In genomic region chr6:54924538-54924937, GRCm38 (mm10) we compare ENCODE assay signal across 29 mouse cellular contexts. TPM values are rescaled to one million over a fixed set of nuclear protein-coding genes. Genes with fewer than 3 reads are reported as not detected.
A peak's percentile ranks its signal among the peaks of the same experiment; 100 is the strongest.
DNase-seq lines count a peak whose midpoint lies in the region; ATAC-seq and TF ChIP-seq lines count a peak whose summit lies in the region.
"Had no signal": no experiment of that assay in that cellular context is flagged by ENCODE, and none has a peak within 500 bp of the region (broad histone marks: within the 10 kb centered on the region; RNA-seq: fewer than 3 reads in every experiment).

No protein-coding gene starts in this region.

- ATAC-seq in kidney, embryonic 14.5 days (ENCODE audit: low FRiP score, low TSS enrichment) = no peak
- ATAC-seq: activated CD4-positive, CD25-positive, alpha-beta regulatory T cell, adult 4 months; CD4-positive, CD25-positive, alpha-beta regulatory T cell, adult 4 months; forebrain, embryonic 14.5 days; forebrain, embryonic 16.5 days; Patski had no signal

- peak; percentile 80 for DNase-seq in heart, adult 11 months
- no peak for DNase-seq in heart, postnatal 25 days (ENCODE audit: low spot score)
- DNase-seq in kidney, adult 18-20 months = peak; percentile 1
- no peak for DNase-seq in thymus, adult 18-20 months
- DNase-seq: adrenal gland, adult 8-10 months; adrenal gland, postnatal 14 days; adrenal gland, postnatal 36 days; B cell, adult 2 months; cerebellum, adult 11 months; cerebellum, adult 18-20 months; cerebellum, adult 8-10 months; cerebellum, adult 9-11 months; cerebellum, postnatal 14 days; cerebellum, postnatal 36 days; embryo, embryonic 11 days had no signal

- intact Hi-C loops in heart, postnatal 25 days (cut with DNase I) = no loop called here

- no peak for TF ChIP-seq CTCF in bone marrow, adult 2 months (IDR thresholded peaks at IDR 0.05; ENCODE audit: control insufficient read depth, insufficient read depth, low read length)

- H3K4me1 ChIP-seq in kidney, embryonic 14.5 days (ENCODE audit: control insufficient read depth, insufficient read depth, low read length) = no peaks in the 10 kb centered on the region
- H3K4me1 ChIP-seq in bone marrow, adult 2 months (ENCODE audit: control insufficient read depth, insufficient read depth, low read length) = peaks cover 2% of the 10 kb centered on the region; the same call in 1 of the 2 replicates
- H3K4me1 ChIP-seq: embryonic facial prominence, embryonic 15.5 days; forebrain, embryonic 12.5 days had no signal

- WGBS in kidney, embryonic 14.5 days = 94% methylated on average over 16 of the region's 16 CpGs
- 89% methylated on average over 16 of the region's 16 CpGs for WGBS in bone marrow, adult 2 months

- H3K4me3 ChIP-seq in kidney, embryonic 14.5 days (ENCODE audit: low read length) = no peak overlapping the region
- H3K4me3 ChIP-seq in bone marrow, adult 2 months (replicated peaks; ENCODE audit: control insufficient read depth, low read depth, low read length) = no peak overlapping the region
- H3K4me3 ChIP-seq: embryonic facial prominence, embryonic 13.5 days; embryonic facial prominence, embryonic 15.5 days; erythroblast, embryonic 14.5 days; forebrain, embryonic 10.5 days; forebrain, embryonic 12.5 days had no signal

- no peak for TF ChIP-seq POLR2A in bone marrow, adult 2 months (IDR thresholded peaks at IDR 0.05; ENCODE audit: borderline replicate concordance, control insufficient read depth, low read depth, low read length)

- no peak overlapping the region for H3K4me2 ChIP-seq in kidney, embryonic 14.5 days (replicated peaks; ENCODE audit: low read depth, low read length)
- H3K4me2 ChIP-seq: embryonic facial prominence, embryonic 13.5 days; embryonic facial prominence, embryonic 15.5 days; forebrain, embryonic 12.5 days had no signal

- no peaks in the 10 kb centered on the region for H3K36me3 ChIP-seq in kidney, embryonic 14.5 days (ENCODE audit: control insufficient read depth, insufficient read depth, low read length)
- H3K36me3 ChIP-seq: embryonic facial prominence, embryonic 13.5 days; embryonic facial prominence, embryonic 15.5 days; forebrain, embryonic 10.5 days; forebrain, embryonic 12.5 days; G1E had no signal

- H3K27ac ChIP-seq in kidney, embryonic 14.5 days (ENCODE audit: low read depth, low read length) = no peak overlapping the region
- peak overlapping the region; percentile 22; the same call in 1 of the 2 replicates for H3K27ac ChIP-seq in bone marrow, adult 2 months (ENCODE audit: control insufficient read depth, insufficient read depth, low read depth, low read length, poor library complexity)
- H3K27ac ChIP-seq: embryonic facial prominence, embryonic 13.5 days; embryonic facial prominence, embryonic 15.5 days; forebrain, embryonic 10.5 days; forebrain, embryonic 12.5 days had no signal

- H3K27me3 ChIP-seq in kidney, embryonic 14.5 days (ENCODE audit: control insufficient read depth, insufficient read depth, low read length) = no peaks in the 10 kb centered on the region
- H3K27me3 ChIP-seq: CH12.LX; embryonic facial prominence, embryonic 15.5 days; forebrain, embryonic 12.5 days; Patski had no signal

- H3K9ac ChIP-seq in kidney, embryonic 14.5 days (ENCODE audit: low read depth, low read length) = no peak overlapping the region
- H3K9ac ChIP-seq: embryonic facial prominence, embryonic 13.5 days; embryonic facial prominence, embryonic 15.5 days; forebrain, embryonic 12.5 days had no signal

- no peaks in the 10 kb centered on the region for H3K9me3 ChIP-seq in kidney, embryonic 14.5 days (ENCODE audit: control insufficient read depth, low read length)
- H3K9me3 ChIP-seq: embryonic facial prominence, embryonic 13.5 days; embryonic facial prominence, embryonic 15.5 days; forebrain, embryonic 10.5 days; forebrain, embryonic 12.5 days; G1E had no signal

RNA-seq across cellular contexts. Expression of gene Nod1, which starts 47.9 kb away (rescaled TPM):
- total RNA-seq in heart, postnatal 25 days (2021) = 10 to 100 TPM; 17.1 to 19.6 TPM
- 1.8 and 3.6 TPM in 2 replicates for polyA plus RNA-seq in kidney, embryonic 14.5 days (2014; fragmentation: Nextera tagmentation; extraction: Ambion mirVana)
- 4.7 and 10.1 TPM in 2 replicates for polyA plus RNA-seq in bone marrow, adult 2 months (2011; ENCODE audit: insufficient read depth, insufficient read length, low replicate concordance, missing spikeins)

Comparison
In these comparisons a context has a peak if more than half of its experiments do, and no peak if none do; other contexts are left out.
1. DNase-seq: peak in heart, adult 11 months (single experiment) and kidney, adult 18-20 months (single experiment); none in heart, postnatal 25 days (single experiment) and thymus, adult 18-20 months (0 of 2).